Mouse (Mus musculus): ENCODE data around the gene Sim2. TPM values are rescaled to one million over a fixed set of nuclear protein-coding genes. Genes with fewer than 3 reads are reported as not detected.

The Sim2 gene
- total RNA-seq, 2 experiments from 2014 or later = not detected

DNA sequence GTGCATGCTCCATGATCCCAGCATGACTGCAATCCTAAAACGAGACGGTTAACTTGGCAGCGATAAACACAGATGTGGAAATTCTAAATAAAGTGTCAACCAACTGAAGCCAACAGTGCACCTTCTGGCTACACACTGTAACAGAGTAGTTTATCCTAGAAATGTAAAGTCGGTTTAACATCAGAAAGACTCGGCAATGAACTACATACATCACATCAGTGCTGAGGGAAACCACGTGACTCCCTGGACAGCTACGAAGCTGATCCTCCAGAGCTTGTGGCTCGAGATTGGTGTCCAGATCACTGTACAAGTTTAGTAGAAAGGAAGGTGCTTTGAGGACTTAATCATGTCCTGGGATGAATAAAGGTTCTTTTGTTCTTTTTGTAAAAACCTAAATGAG is 73.1 kb downstream of the Sim2 start:
- DNase-seq (ENCODE audit: low spot score in 2 of 2) = no peak

DNA sequence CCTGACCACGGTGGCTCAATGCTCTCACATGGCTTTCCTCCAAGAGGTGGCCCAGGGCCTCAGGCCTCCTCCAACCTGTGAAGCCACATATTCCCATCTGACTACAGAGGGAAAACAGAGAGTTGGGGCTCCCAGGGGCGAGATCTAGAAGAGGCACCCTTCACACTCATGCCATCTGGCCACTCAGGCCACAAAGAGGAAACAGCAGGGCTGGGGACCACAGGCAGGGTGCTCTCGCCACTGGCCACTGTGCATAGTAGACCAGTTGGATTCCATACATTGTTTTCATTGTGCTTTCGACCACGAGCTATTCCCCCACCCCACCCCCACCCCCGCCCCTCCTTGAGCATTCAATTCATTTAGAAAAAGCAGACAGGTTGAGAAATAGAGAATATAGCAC is 77.3 kb downstream of the Sim2 start:
- no peak for DNase-seq (ENCODE audit: low spot score in 2 of 2)

DNA sequence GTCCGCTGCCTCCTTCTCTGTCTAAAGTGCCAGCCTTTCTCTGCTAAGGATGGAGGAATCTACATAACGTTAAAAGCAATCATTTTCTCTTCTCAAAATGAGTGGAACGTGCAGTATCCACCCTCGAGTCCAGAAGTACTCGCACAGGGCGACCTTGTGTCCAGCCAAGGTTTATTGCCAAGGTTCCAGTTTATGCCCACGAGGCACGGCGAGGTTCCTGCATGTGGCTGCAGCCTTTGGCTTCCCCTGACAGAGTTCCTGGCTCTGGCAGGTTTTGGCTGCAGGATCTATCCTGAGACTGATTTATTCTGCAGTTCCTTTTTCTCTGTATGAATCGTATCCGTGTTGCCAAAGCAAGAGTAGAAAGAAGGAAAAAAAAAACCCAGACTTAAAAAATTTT is 78.3 kb downstream of the Sim2 start:
- DNase-seq (ENCODE audit: low spot score in 2 of 2) = no peak

DNA sequence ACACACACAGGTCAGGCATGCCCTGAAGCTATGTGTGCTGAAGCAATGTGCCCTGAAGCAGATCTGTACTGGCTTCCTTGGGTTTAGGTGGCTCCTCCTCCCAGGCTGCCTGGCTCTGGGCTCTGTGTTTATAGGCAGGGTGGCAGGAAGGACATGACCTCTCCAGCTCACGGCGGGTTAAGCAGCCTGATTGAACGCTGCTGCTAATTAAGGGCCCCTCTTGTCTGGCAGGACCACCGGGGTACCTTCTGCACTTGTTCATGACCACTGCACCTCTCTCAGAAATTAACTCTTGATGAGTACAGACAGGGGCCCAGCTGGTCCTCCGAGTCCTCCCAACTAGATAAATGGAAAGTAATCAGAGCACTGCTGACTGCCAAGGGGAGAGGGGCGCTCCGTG is 79.5 kb downstream of the Sim2 start:
- no peak for DNase-seq (ENCODE audit: low spot score in 2 of 2)

DNA sequence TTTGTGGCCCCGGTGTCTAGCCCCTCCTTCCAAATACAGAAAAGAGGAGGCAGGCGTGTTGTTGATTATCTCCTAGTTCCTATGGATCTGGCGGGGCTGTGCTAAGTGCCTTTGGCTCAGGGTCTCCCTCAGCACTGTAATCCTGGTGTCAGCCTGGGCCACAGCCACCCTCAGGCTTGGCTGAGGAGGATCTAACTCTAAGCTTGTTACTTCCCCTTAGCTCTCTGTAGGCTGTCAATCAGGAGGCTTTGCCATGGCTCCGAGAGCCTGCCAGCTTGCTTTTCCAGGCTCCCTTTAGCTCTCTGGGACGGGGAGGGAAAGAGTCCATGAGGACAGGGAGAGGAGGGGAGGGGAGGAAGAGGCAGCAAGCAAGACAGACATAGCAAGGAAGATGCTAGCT is 80.2 kb downstream of the Sim2 start:
- no peak for DNase-seq (ENCODE audit: low spot score in 2 of 2)

DNA sequence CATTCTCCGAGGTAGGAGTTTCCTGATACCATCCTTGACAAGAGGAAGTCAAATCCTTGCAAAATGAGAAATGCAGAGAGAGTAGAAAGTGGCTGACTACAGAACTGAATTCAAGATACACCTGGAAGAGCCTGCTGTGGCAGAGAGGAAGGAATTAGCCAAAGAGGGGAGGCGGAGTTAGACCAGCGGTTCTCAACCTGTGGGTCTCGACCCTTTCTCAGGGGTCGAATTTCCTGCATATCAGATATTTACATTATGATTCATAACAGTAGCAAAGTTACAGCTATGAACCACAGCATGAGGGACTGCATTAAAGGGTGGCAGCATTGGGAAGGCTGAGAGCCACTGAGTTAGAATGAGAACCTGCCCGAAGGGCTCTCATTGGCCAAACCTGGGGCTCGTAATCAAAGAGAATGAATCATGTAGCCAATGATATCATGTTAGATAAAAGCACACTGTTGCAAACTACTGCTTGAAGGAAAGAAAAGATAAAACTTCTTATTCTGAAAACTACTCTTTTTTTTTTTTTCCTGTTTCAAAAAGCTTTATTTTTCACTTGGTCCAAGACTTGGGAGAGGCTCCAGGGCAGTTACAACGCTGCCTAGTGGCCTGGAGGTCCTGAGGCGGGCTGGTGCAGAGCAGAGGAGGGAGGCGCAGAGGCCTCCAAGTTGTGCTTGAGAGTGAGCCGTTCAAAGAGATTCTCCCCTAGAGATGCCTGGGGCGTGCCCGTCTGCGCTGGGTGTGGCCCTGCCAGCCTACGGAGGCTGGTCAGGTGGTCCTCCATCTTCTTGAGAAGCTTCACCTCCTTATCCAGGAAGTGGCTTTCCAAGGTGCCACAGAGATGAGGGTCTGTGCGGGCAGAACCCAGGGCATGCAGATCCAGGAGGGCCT is 84.2 kb downstream of the Sim2 start:
- DNase-seq (ENCODE audit: low spot score in 2 of 2) = no peak

DNA sequence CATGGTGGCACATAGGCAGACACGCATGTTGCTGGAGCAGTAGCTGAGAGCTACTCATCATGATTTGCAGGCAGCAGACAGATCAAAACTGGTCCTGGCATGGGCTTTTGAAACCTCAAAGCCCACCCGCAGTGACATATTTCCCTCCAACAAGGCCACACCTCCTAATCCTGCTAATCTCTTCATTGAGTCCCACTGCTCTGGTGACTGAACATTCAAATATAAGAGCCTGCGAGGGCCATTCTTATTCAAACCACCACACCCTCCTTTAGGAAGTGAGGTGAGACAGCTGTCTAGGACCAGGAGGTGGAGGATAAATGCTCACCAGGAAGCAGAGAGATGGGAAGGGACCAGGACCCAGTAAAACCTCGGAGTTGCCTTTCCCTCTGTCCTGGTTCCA is 85.5 kb downstream of the Sim2 start:
- DNase-seq (ENCODE audit: low spot score in 2 of 2) = no peak

DNA sequence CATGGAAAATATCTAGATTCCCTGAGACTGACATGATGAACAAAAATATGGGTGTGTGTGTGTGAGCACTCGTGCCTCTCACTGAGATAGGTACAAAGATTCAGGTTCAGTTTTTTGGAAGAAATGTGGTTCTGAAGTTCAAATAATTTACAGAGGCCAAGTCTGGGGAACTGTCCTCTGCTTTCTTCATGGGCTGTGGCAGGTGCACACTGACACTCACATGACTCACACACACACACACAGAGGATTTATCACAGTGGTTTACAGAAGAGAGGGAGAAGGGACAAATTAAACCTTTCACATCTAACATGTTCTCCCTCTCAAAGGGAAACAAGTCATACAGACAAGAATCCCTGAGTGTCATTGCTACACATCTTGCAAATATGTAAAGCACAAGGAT is 88.6 kb downstream of the Sim2 start:
- no peak for DNase-seq (ENCODE audit: low spot score in 2 of 2)

DNA sequence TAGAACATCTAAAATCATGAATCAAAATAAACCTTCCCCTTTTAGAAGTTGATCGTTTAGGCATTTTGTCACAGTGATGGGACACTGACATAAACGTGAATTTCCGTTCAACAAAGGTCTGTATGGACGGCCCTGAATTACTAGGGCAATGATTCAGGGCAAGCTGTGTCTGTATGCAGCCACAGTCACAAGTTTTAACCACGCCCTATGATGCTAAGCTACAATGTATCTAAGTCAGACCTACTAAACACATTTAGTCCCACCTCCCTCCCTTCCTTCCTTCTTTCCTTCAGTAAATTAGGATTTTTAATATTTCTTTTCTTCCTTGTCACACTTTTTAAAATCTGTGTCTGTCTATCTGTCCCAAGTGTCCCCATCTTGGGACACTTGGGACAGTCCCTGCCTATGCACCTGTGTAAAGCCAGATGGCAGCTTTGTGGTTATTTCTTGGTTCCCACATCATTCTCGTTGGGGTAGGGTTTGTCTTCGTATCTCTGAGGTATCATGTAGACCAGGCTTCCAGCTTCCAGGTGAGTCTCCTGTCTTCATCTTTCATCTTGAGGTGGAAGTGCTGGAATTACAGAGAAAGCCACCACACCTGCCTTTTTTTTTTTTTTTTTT is 90.7 kb downstream of the Sim2 start:
- no peak for DNase-seq (ENCODE audit: low spot score in 2 of 2)

Small RNAs within 50 kb of the gene (microRNA-seq; reads per million reads assigned to microRNA genes)
- 0 reads per million in 2 experiments for gene Gm23062

Other genes starting within 250 kb of the Sim2 start
- gene Chaf1b, start 201.0 kb upstream of the Sim2 start, total RNA-seq (2021) = under 1 TPM; 0.37 to 0.63 TPM
- not detected for gene Cldn14, start 76.1 kb upstream of the Sim2 start, total RNA-seq (2021)
- 10 to 100 TPM; 16.8 to 17.7 TPM for gene Hlcs, start 228.6 kb downstream of the Sim2 start, total RNA-seq (2021)
- gene Ripply3, start 243.5 kb downstream of the Sim2 start, total RNA-seq (2021) = under 1 TPM in 1 of 2 experiments, not detected in 1; 0.23 TPM